Mouse (Mus musculus) urinary bladder, postnatal 14 days (tissue): ENCODE results near the gene Thsd4.
"Not testable (repeated sequence)": the region's sequence is repeated elsewhere in the genome, so short reads cannot be mapped to it uniquely, and the experiment has no call there.

Source experiments
- DNase-seq: peaks from one replicate; pipeline ENCODE4 v3.0.0; 2021; ENCODE audit warnings: low spot score

Thsd4 gene

GRCm38 (mm10) chr9:59981116-59981515 is 540.7 kb downstream of the Thsd4 start:
- DNase-seq, result no peak

GRCm38 (mm10) chr9:59971263-59971662 is 550.6 kb downstream of the Thsd4 start:
- DNase-seq, result no peak

GRCm38 (mm10) chr9:59969383-59969782 is 552.5 kb downstream of the Thsd4 start:
- peak; percentile 66 for DNase-seq

GRCm38 (mm10) chr9:59965046-59965445 is 556.8 kb downstream of the Thsd4 start:
- no peak for DNase-seq

- DNase-seq, result no peak
These were observed 557.5 kb downstream of the Thsd4 start for GRCm38 (mm10) chr9:59964367-59964766.

GRCm38 (mm10) chr9:59961201-59961955 is 560.5 kb downstream of the Thsd4 start:
- no peak for DNase-seq

GRCm38 (mm10) chr9:59960559-59960958 is 561.3 kb downstream of the Thsd4 start, which contains the start of gene Nr2e3:
Nr2e3 (minus strand) TSS chr9:59960659.
- DNase-seq, result no peak

- peak; percentile 87 for DNase-seq
These were observed 562.6 kb downstream of the Thsd4 start for GRCm38 (mm10) chr9:59959276-59959675.

- DNase-seq, result not testable (repeated sequence)
These were observed 563.7 kb downstream of the Thsd4 start for GRCm38 (mm10) chr9:59958115-59958514.

GRCm38 (mm10) chr9:59956496-59956895 is 565.4 kb downstream of the Thsd4 start:
- no peak for DNase-seq

GRCm38 (mm10) chr9:59955692-59956091 is 566.2 kb downstream of the Thsd4 start:
- no peak for DNase-seq

GRCm38 (mm10) chr9:59955199-59955598 is 566.6 kb downstream of the Thsd4 start:
- DNase-seq, result no peak

GRCm38 (mm10) chr9:59953556-59953955 is 568.3 kb downstream of the Thsd4 start:
- no peak for DNase-seq

GRCm38 (mm10) chr9:59952515-59953070 is 569.3 kb downstream of the Thsd4 start:
- DNase-seq, result no peak

GRCm38 (mm10) chr9:59951943-59952342 is 569.9 kb downstream of the Thsd4 start:
- DNase-seq, result no peak

GRCm38 (mm10) chr9:59951001-59951750 is 570.7 kb downstream of the Thsd4 start:
- no peak for DNase-seq

GRCm38 (mm10) chr9:59949981-59950380 is 571.9 kb downstream of the Thsd4 start:
- no peak for DNase-seq

- no peak for DNase-seq
These were observed 572.3 kb downstream of the Thsd4 start for GRCm38 (mm10) chr9:59949511-59949910.

- no peak for DNase-seq
These were observed 573.1 kb downstream of the Thsd4 start for GRCm38 (mm10) chr9:59948691-59949250.

GRCm38 (mm10) chr9:59948226-59948625 is 573.6 kb downstream of the Thsd4 start:
- DNase-seq, result no peak

GRCm38 (mm10) chr9:59947271-59947670 is 574.6 kb downstream of the Thsd4 start:
- DNase-seq, result no peak

GRCm38 (mm10) chr9:59945241-59945640 is 576.6 kb downstream of the Thsd4 start:
- DNase-seq, result no peak

- no peak for DNase-seq
These were observed 578.0 kb downstream of the Thsd4 start for GRCm38 (mm10) chr9:59943826-59944225.
